Mouse (Mus musculus) heart, embryonic 16.5 days (tissue): ENCODE measurements around the gene Wdr4. TPM values are rescaled to one million over a fixed set of nuclear protein-coding genes. Genes with fewer than 3 reads are reported as not detected.

Experiments used
- ATAC-seq: fragments of 200-750 bp; cut with Nextera tagmentation; replicated peaks from 2 replicates; pipeline ENCODE4 v1.8.0; 2017; ENCODE audit warnings: moderate number of reproducible peaks; ENCODE audit not compliant: insufficient read depth, low FRiP score; ENCODE audit errors: extremely low read depth
- H3K27ac ChIP-seq: fragments of 300-500 bp; sonication (generic); 2 replicates; pipeline ENCODE4 v1.5.1; 2014; ENCODE audit warnings: mild to moderate bottlenecking, low read length, control low read depth, moderate library complexity
- H3K27me3 ChIP-seq: fragments of 300-500 bp; sonication (generic); 2 replicates; pipeline ENCODE4 v1.6.1; 2014; ENCODE audit warnings: low read length, mixed read lengths; ENCODE audit not compliant: control insufficient read depth, insufficient read depth
- H3K36me3 ChIP-seq: fragments of 300-500 bp; sonication (generic); 2 replicates; pipeline ENCODE4 v1.6.1; 2014; ENCODE audit not compliant: control insufficient read depth, insufficient read depth
- H3K4me1 ChIP-seq: fragments of 300-500 bp; sonication (generic); 2 replicates; pipeline ENCODE4 v1.6.1; 2014; ENCODE audit warnings: low read length, mixed read lengths; ENCODE audit not compliant: control insufficient read depth, insufficient read depth
- H3K4me2 ChIP-seq: fragments of 300-500 bp; sonication (generic); 2 replicates; pipeline ENCODE4 v1.6.1; 2014; ENCODE audit warnings: low read depth, mild to moderate bottlenecking, control low read depth, low read length
- H3K4me3 ChIP-seq: fragments of 300-500 bp; sonication (generic); 2 replicates; pipeline ENCODE4 v1.5.1; 2014; ENCODE audit warnings: mild to moderate bottlenecking, control low read depth, low read length
- H3K9ac ChIP-seq: fragments of 300-500 bp; sonication (generic); 2 replicates; pipeline ENCODE4 v1.6.1; 2014; ENCODE audit warnings: low read length, control low read depth
- H3K9me3 ChIP-seq: fragments of 300-500 bp; sonication (generic); replicated peaks from 2 replicates; pipeline ENCODE4 v1.6.1; 2016; ENCODE audit warnings: low read length; ENCODE audit not compliant: control insufficient read depth
- WGBS: fragments of 180-500 bp; shearing (Covaris S2); extraction: QIAGEN DNeasy Blood & Tissue Kit; methylation state at CpG from one replicate; pipeline ENCODE4 v1.1.7; 2014; 5-methylcytosine and 5-hydroxymethylcytosine counted together
- polyA plus RNA-seq: library from polyadenylated mRNA; unstranded; fragments of >200 nt; fragmentation: Nextera tagmentation; extraction: Ambion mirVana; gene quantifications from 2 replicates; pipeline ENCODE4 v1.2.1, GENCODE M21; 2015

Gene Wdr4
- polyA plus RNA-seq, 1 experiment from 2014 or later = 21.8 TPM

DNA sequence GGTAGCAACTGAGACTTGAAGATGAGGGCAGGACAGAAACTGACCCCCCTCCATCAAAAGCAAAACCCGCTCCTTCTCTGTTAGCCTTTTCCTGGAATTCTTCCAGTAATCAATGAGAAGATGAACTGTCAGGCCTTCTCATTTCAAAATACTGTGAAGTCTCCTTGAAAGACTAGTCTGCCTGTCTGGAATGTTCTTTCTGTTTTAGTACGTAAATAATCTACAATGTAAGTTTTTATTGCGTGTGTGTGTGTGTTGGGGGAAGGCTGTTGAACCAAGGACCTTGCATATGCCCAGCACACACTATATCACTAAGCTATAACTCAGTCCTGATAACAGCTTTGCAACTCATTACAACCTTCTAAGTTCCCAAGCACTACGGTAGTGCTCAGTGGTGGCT, 5.3 kb upstream of the Wdr4 start:
- H3K4me1 ChIP-seq = peaks cover 21% of the 10 kb centered on the region
- no peaks in the 10 kb centered on the region for H3K9me3 ChIP-seq
- H3K27me3 ChIP-seq = no peaks in the 10 kb centered on the region
- ATAC-seq = no peak
- no peak overlapping the region for H3K27ac ChIP-seq
- no peak overlapping the region for H3K4me2 ChIP-seq
- H3K36me3 ChIP-seq = peaks cover 34% of the 10 kb centered on the region
- WGBS = 91% methylated on average over 4 of the region's 4 CpGs
- H3K9ac ChIP-seq = no peak overlapping the region
- no peak overlapping the region for H3K4me3 ChIP-seq

DNA sequence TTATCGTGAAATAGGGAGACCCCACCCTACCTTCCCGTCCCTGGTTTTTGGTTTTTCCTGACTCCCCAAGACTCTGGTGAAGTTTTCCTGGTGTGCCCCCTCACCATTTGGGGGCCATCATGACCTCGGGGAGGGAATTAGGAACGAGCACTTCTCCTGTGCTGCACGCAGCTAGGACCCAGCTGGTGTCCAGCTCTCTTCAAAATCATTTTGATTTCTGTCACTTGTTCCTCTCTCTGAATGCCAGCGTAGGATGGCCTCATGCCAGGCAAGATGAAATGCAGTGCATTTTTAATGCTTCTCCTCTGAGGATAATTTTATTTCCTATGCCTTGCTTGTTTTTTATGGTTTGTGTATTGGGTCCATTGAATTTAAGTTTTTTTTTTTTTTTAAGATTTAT, 2.2 kb upstream of the Wdr4 start:
- WGBS = 82% methylated on average over 6 of the region's 6 CpGs
- Histone ChIP-seq H3K4me3 (no peak overlapping the region), H3K27me3 (no peaks in the 10 kb centered on the region), H3K9me3 (no peaks in the 10 kb centered on the region), H3K4me1 (peaks cover 21% of the 10 kb centered on the region), H3K9ac (0 out of 2 replicates have a peak overlapping the region, but pooled peaks have one; percentile 8), H3K36me3 (peaks cover 15% of the 10 kb centered on the region), H3K4me2 (no peak overlapping the region), H3K27ac (no peak overlapping the region; the same call in 1 of the 2 replicates)
- ATAC-seq = no peak

DNA sequence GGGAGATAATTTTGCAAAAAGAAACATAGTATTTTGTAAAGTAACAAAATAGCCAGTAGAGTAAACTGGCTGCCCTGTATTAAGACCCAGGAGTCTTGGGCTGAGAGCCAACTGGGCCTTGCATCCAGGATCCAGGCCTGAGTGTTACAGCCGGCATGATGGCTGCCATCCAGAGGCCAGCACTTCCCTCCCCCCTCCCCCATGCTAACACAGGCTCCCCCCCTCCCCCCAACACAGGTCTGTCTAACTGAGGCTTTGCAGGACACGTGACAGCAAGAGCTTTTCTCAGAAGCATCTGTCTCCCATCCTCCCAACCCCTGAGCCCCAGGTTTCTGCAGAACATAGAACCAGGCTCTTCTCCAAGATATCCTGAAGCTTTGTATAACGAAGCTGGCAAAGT, 1.1 kb upstream of the Wdr4 start:
- 0 out of 2 replicates have a peak, but pooled peaks have one; percentile 11 for ATAC-seq
- peak overlapping the region; percentile 95 for H3K27ac ChIP-seq

GRCm38 (mm10) chr17:31519344-31519945, 335 bp downstream of the Wdr4 start:
- Histone ChIP-seq H3K27ac (peak overlapping the region; percentile 24), H3K4me2 (peak overlapping the region; percentile 70), H3K4me1 (peaks cover 21% of the 10 kb centered on the region), H3K4me3 (peak overlapping the region; percentile 99), H3K36me3 (peaks cover 15% of the 10 kb centered on the region), H3K9ac (no peak overlapping the region; the same call in 1 of the 2 replicates), H3K27me3 (no peaks in the 10 kb centered on the region), H3K9me3 (no peaks in the 10 kb centered on the region)
- WGBS = 1% methylated on average over 7 of the region's 7 CpGs
- peak; percentile 37; the same call in 1 of the 2 replicates for ATAC-seq

More for the DNA sequence above, 1.1 kb upstream of the Wdr4 start:
- H3K4me1 ChIP-seq = peaks cover 21% of the 10 kb centered on the region
- H3K9ac ChIP-seq = peak overlapping the region; percentile 96
- H3K9me3 ChIP-seq = no peaks in the 10 kb centered on the region
- H3K4me3 ChIP-seq = peak overlapping the region; percentile 99
- H3K4me2 ChIP-seq = peak overlapping the region; percentile 70
- H3K36me3 ChIP-seq = peaks cover 15% of the 10 kb centered on the region
- 14% methylated on average over 3 of the region's 3 CpGs for WGBS
- no peaks in the 10 kb centered on the region for H3K27me3 ChIP-seq

GRCm38 (mm10) chr17:31514696-31515095, 5.1 kb downstream of the Wdr4 start:
- WGBS = 62% methylated on average over 1 of the region's 1 CpGs
- Histone ChIP-seq H3K9ac (no peak overlapping the region), H3K4me2 (no peak overlapping the region), H3K9me3 (no peaks in the 10 kb centered on the region), H3K36me3 (peaks cover 3% of the 10 kb centered on the region; the same call in 1 of the 2 replicates), H3K4me1 (peaks cover 12% of the 10 kb centered on the region), H3K4me3 (no peak overlapping the region), H3K27me3 (no peaks in the 10 kb centered on the region), H3K27ac (no peak overlapping the region)
- no peak for ATAC-seq

DNA sequence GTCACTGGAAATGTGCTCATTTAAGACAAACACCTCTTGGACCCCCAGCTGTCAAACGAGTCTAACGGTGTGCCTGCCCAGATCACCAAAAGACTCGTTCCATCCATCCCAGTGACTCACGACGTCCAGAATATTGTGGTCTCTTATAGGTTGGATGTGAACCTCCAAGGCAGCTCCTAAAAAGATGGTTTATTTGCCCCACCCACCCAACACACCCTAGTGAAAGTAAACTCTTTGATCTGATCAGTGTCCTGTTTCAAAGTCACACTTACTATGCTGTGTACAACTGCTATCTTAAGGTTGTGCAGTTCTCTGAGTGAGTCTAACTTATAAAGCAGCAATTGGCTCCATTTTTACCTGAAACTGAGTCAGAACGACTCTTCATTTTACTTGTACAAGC, 7.2 kb downstream of the Wdr4 start:
- H3K9me3 ChIP-seq = no peaks in the 10 kb centered on the region
- peak overlapping the region; percentile 84 for H3K27ac ChIP-seq
- no peaks in the 10 kb centered on the region for H3K27me3 ChIP-seq
- peak overlapping the region; percentile 87 for H3K4me2 ChIP-seq
- peaks cover 12% of the 10 kb centered on the region for H3K4me1 ChIP-seq
- no peak for ATAC-seq
- WGBS = 16% methylated on average over 6 of the region's 6 CpGs
- peak overlapping the region; percentile 92 for H3K4me3 ChIP-seq
- H3K36me3 ChIP-seq = peaks cover 19% of the 10 kb centered on the region
- peak overlapping the region; percentile 88 for H3K9ac ChIP-seq

GRCm38 (mm10) chr17:31511792-31512495, 7.8 kb downstream of the Wdr4 start:
- WGBS = under 1% methylated on average over 56 of the region's 56 CpGs

DNA sequence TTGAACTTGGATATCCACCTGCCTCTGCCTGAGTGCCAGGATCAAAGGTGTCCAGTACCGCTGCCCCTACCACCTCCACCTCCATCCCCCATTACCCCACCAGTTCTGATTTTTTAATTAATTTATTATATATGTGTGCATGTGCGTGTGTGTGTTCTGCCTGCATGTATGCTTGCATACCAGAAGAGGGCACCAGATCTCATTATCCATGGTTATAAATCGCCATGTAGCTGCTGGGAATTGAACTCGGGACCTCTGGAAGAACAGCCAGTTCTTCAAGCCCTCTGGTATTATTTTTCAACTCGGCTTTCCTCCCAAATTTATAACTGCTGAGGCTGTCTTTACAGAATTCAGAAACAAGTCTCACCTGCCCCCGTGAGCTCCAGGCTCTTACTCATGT, 8.8 kb downstream of the Wdr4 start:
- no peak overlapping the region for H3K27ac ChIP-seq
- H3K4me3 ChIP-seq = peak overlapping the region; percentile 92
- ATAC-seq = no peak
- H3K36me3 ChIP-seq = peaks cover 19% of the 10 kb centered on the region
- H3K9me3 ChIP-seq = no peaks in the 10 kb centered on the region
- H3K4me2 ChIP-seq = peak overlapping the region; percentile 87
- H3K9ac ChIP-seq = no peak overlapping the region
- 94% methylated on average over 6 of the region's 6 CpGs for WGBS
- peaks cover 12% of the 10 kb centered on the region for H3K4me1 ChIP-seq
- no peaks in the 10 kb centered on the region for H3K27me3 ChIP-seq

More at GRCm38 (mm10) chr17:31511792-31512495, 7.8 kb downstream of the Wdr4 start:
- Histone ChIP-seq H3K4me2 (peak overlapping the region; percentile 87), H3K36me3 (peaks cover 19% of the 10 kb centered on the region), H3K9me3 (no peaks in the 10 kb centered on the region), H3K27me3 (no peaks in the 10 kb centered on the region), H3K27ac (peak overlapping the region; percentile 84), H3K4me1 (peaks cover 12% of the 10 kb centered on the region), H3K9ac (peak overlapping the region; percentile 88), H3K4me3 (peak overlapping the region; percentile 92)
- peak; percentile 96 for ATAC-seq

DNA sequence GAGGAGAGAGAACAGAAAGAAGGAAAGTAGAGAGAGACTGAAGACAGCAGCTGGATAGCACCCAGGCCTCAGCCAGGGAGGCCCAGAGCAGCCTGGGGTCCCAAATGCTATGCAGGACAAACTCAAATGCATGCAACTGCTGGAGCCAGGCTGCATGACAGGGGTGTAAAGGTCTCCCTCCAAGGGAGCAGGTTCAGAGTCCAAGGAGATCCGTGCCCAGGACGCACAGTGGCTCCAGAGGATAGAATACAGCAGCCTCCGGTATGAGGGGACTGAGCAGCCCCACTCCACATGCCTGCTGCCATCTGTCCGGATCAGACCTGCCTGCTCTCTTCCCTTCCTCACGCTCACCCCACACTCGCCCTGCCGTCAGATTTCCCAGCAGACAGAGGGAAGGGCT, 13.5 kb downstream of the Wdr4 start:
- Histone ChIP-seq H3K27ac (no peak overlapping the region), H3K4me1 (peaks cover 4% of the 10 kb centered on the region; the same call in 1 of the 2 replicates), H3K36me3 (peaks cover 29% of the 10 kb centered on the region), H3K4me3 (no peak overlapping the region), H3K27me3 (no peaks in the 10 kb centered on the region), H3K9ac (no peak overlapping the region), H3K4me2 (no peak overlapping the region), H3K9me3 (no peaks in the 10 kb centered on the region)
- ATAC-seq = no peak
- WGBS = 89% methylated on average over 7 of the region's 7 CpGs
